Mouse (Mus musculus): Measurements from ENCODE around the gene Cdyl. TPM values are rescaled to one million over a fixed set of nuclear protein-coding genes. Genes with fewer than 3 reads are reported as not detected.
A peak's percentile ranks its signal among the peaks of the same experiment; 100 is the strongest.

Cdyl gene
- polyA plus RNA-seq, 2 experiments: 20.1 to 22.7 TPM

DNA sequence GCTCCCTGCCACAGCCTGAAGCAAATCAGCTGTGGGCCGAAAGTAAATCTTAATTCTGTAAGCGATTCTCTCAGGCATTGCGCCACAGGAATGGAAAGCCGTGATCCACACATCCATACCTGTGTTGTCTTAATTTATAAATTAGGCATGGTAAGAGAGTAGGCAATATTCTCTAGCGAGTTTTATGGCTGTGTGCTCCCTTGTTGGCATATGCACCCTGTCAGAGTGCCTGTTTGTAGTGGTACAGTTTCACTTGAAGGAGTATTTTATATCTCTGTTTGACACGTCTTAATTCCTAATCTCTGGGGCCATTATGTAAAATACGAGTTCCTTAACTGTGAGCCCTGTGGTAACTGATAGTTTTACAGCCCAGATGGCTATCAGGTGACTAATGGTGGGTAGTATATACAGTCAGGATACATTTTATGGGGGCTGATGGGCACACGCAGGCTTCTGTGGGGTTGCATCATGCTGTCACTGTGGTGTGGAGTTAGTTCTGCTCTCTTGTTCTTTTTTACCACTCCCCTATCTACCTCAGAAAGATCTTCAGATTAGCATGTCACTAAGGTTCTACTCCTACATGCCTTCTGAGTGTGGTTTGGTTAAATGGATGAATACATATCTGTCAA lies 96.1 kb downstream of the Cdyl start:
- H3K9me3 ChIP-seq (ENCODE audit: control insufficient read depth, low read length): no peaks in the 10 kb centered on the region
- H3K36me3 ChIP-seq (ENCODE audit: control insufficient read depth, insufficient read depth, low read length): no peaks in the 10 kb centered on the region
- no peak for TF ChIP-seq POLR2A (IDR thresholded peaks at IDR 0.05; ENCODE audit: borderline replicate concordance, extremely low read depth, insufficient read depth, insufficient read length)
- no peaks in the 10 kb centered on the region for H3K4me1 ChIP-seq (ENCODE audit: control insufficient read depth, insufficient read depth, low read length)
- no peak overlapping the region for H3K4me3 ChIP-seq (replicated peaks; ENCODE audit: low read length)
- no peak overlapping the region for H3K27ac ChIP-seq (replicated peaks; ENCODE audit: low read depth, low read length)
- H3K27me3 ChIP-seq (ENCODE audit: control insufficient read depth, insufficient read depth, low read length): no peaks in the 10 kb centered on the region
- no peak overlapping the region for H3K9ac ChIP-seq (ENCODE audit: low read depth, low read length, severe bottlenecking)
- WGBS: 35% methylated on average over 8 of the region's 8 CpGs
- DNase-seq (ENCODE audit: low spot score) (no peak), ATAC-seq (ENCODE audit: low FRiP score, low read depth) (no peak)
- no peak overlapping the region for H3K4me2 ChIP-seq (replicated peaks; ENCODE audit: low read depth, low read length, severe bottlenecking)

DNA sequence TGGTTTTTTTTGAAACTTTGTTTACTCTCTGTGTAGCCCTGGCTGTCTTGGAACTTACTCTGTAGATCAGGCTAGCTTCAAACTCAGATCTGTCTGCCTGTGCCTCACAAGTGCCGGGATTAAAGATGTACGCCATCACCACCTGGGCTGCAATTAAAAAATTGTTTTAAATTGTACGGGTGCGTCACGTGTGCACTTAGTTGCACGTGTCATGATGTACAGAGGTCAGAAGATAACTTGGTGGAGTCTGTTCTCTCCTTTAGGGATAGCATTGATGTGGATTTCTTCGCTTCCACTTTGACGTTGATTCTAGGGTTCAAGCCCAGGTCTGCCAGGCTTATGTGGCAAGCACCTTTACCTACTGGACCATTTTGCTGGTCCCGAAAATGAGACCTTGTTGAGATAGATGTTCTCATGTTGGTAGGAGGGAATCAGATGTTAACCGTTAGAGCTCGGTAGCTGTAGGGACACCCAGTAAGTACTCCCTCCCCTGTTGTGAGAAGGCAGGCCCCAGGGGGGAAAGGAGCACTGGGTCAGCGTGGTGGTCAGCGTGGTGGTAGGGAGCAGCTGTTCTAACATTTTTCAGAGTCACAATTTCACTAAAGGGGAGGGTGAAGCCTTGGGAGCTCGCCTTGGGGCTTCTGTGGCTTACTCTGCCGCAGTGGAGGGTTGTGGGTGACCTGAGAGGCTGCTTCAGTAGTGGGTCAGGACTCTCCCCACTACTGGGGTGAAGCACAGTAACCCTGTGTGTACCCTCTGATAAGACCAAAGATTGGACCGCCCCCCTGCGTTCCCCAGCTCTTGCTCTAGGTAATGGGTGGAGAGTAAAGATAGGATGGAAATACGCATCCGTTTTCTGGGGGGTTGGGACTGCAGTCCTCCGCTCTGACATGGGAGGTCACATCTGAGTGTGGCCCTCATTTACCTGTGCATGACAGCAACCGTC lies 97.0 kb downstream of the Cdyl start:
- H3K4me1 ChIP-seq (ENCODE audit: control insufficient read depth, insufficient read depth, low read length): no peaks in the 10 kb centered on the region
- no peak overlapping the region for H3K27ac ChIP-seq (replicated peaks; ENCODE audit: low read depth, low read length)
- WGBS: 90% methylated on average over 21 of the region's 21 CpGs
- no peak overlapping the region for H3K4me2 ChIP-seq (replicated peaks; ENCODE audit: low read depth, low read length, severe bottlenecking)
- H3K27me3 ChIP-seq (ENCODE audit: control insufficient read depth, insufficient read depth, low read length): no peaks in the 10 kb centered on the region
- H3K9me3 ChIP-seq (ENCODE audit: control insufficient read depth, low read length): no peaks in the 10 kb centered on the region
- DNase-seq (ENCODE audit: low spot score) (no peak), ATAC-seq (ENCODE audit: low FRiP score, low read depth) (no peak)
- H3K9ac ChIP-seq (ENCODE audit: low read depth, low read length, severe bottlenecking): no peak overlapping the region
- no peak for TF ChIP-seq POLR2A (IDR thresholded peaks at IDR 0.05; ENCODE audit: borderline replicate concordance, extremely low read depth, insufficient read depth, insufficient read length)
- no peak overlapping the region for H3K4me3 ChIP-seq (replicated peaks; ENCODE audit: low read length)
- no peaks in the 10 kb centered on the region for H3K36me3 ChIP-seq (ENCODE audit: control insufficient read depth, insufficient read depth, low read length)

DNA sequence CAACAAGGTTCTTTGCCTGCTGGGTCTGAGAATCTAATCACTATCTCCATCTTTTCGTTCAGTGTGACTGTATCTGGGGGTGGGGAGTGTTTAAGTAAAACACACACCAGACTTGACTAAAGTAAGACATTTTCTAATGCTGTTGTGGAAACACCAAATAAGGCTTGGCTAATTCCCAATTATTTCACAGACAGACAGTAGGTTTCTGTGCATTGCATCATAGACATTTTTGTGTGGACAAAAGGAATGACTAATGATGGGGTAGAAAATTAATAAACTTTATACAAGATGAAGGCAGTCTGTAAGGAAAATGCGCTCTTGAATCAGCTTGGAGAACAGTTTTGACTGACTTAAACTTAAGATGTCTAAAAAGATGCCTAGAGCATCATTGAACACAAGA lies 100.7 kb downstream of the Cdyl start:
- no peak for TF ChIP-seq POLR2A (IDR thresholded peaks at IDR 0.05; ENCODE audit: borderline replicate concordance, extremely low read depth, insufficient read depth, insufficient read length)
- WGBS: 88% methylated on average over 2 of the region's 2 CpGs

DNA sequence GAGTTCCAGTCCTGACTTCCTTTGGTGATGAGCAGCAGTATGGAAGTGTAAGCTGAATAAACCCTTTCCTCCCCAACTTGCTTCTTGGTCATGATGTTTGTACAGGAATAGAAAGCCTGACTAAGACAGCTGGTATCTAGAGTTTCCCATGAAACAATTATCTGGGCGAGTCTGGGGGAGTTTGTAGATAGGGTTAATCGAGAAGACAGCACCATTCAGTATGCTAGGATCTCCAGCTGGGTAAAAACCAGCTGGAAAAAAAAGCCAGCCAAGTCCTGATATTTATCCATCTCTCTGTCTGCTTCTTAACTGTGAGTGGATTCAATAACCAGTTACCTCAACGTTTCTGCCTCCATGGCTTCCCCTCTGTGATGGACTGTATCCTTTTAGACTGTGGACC lies 104.9 kb downstream of the Cdyl start:
- WGBS: 72% methylated on average over 3 of the region's 3 CpGs
- no peak for TF ChIP-seq POLR2A (IDR thresholded peaks at IDR 0.05; ENCODE audit: borderline replicate concordance, extremely low read depth, insufficient read depth, insufficient read length)

More for the DNA sequence above, 100.7 kb downstream of the Cdyl start:
- Histone ChIP-seq H3K9ac (ENCODE audit: low read depth, low read length, severe bottlenecking) (no peak overlapping the region), H3K27me3 (ENCODE audit: control insufficient read depth, insufficient read depth, low read length) (no peaks in the 10 kb centered on the region), H3K4me2 (replicated peaks; ENCODE audit: low read depth, low read length, severe bottlenecking) (no peak overlapping the region), H3K27ac (replicated peaks; ENCODE audit: low read depth, low read length) (no peak overlapping the region), H3K9me3 (ENCODE audit: control insufficient read depth, low read length) (no peaks in the 10 kb centered on the region), H3K36me3 (ENCODE audit: control insufficient read depth, insufficient read depth, low read length) (no peaks in the 10 kb centered on the region), H3K4me1 (ENCODE audit: control insufficient read depth, insufficient read depth, low read length) (no peaks in the 10 kb centered on the region), H3K4me3 (replicated peaks; ENCODE audit: low read length) (no peak overlapping the region)
- no peak for ATAC-seq (ENCODE audit: low FRiP score, low read depth)
- no peak for DNase-seq (ENCODE audit: low spot score)

DNA sequence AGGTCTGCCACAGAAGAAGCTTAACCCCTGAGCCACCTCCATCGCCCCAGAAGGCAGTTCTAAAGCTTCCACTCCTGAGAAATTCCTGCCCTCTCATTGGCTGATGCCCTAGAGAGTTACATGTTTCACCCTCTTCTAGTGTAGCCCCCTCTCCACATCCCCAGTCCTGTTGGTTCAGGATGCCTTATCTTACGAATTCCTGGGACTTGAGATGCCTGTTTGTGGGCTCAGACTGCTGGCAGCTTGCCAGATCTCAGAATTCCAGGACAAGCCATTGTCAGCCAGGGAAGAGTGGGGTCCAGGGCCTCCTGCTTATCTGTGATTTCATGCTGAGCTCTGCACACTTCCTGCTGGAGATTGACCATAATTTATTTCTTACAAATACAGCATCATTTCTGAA lies 106.2 kb downstream of the Cdyl start:
- H3K27ac ChIP-seq (replicated peaks; ENCODE audit: low read depth, low read length): no peak overlapping the region
- H3K9ac ChIP-seq (ENCODE audit: low read depth, low read length, severe bottlenecking): no peak overlapping the region
- WGBS: 36% methylated on average over 2 of the region's 2 CpGs
- H3K36me3 ChIP-seq (ENCODE audit: control insufficient read depth, insufficient read depth, low read length): no peaks in the 10 kb centered on the region
- DNase-seq (ENCODE audit: low spot score) (peak; percentile 24), ATAC-seq (ENCODE audit: low FRiP score, low read depth) (no peak)
- no peak for TF ChIP-seq POLR2A (IDR thresholded peaks at IDR 0.05; ENCODE audit: borderline replicate concordance, extremely low read depth, insufficient read depth, insufficient read length)
- H3K4me1 ChIP-seq (ENCODE audit: control insufficient read depth, insufficient read depth, low read length): peaks cover 9% of the 10 kb centered on the region; the same call in 1 of the 2 replicates
- no peaks in the 10 kb centered on the region for H3K27me3 ChIP-seq (ENCODE audit: control insufficient read depth, insufficient read depth, low read length)
- no peak overlapping the region for H3K4me3 ChIP-seq (replicated peaks; ENCODE audit: low read length)
- no peak overlapping the region for H3K4me2 ChIP-seq (replicated peaks; ENCODE audit: low read depth, low read length, severe bottlenecking)
- H3K9me3 ChIP-seq (ENCODE audit: control insufficient read depth, low read length): no peaks in the 10 kb centered on the region

More for the DNA sequence above, 104.9 kb downstream of the Cdyl start:
- Histone ChIP-seq H3K27me3 (ENCODE audit: control insufficient read depth, insufficient read depth, low read length) (no peaks in the 10 kb centered on the region), H3K27ac (replicated peaks; ENCODE audit: low read depth, low read length) (no peak overlapping the region), H3K4me1 (ENCODE audit: control insufficient read depth, insufficient read depth, low read length) (peaks cover 4% of the 10 kb centered on the region; the same call in 1 of the 2 replicates), H3K4me2 (replicated peaks; ENCODE audit: low read depth, low read length, severe bottlenecking) (no peak overlapping the region), H3K4me3 (replicated peaks; ENCODE audit: low read length) (no peak overlapping the region), H3K9me3 (ENCODE audit: control insufficient read depth, low read length) (no peaks in the 10 kb centered on the region), H3K36me3 (ENCODE audit: control insufficient read depth, insufficient read depth, low read length) (no peaks in the 10 kb centered on the region), H3K9ac (ENCODE audit: low read depth, low read length, severe bottlenecking) (no peak overlapping the region)
- no peak for DNase-seq (ENCODE audit: low spot score)
- ATAC-seq (ENCODE audit: low FRiP score, low read depth): no peak

Measured in limb, embryonic 14.5 days (tissue).